Mouse (Mus musculus): Measurements from ENCODE around the gene Rpap1.
A peak's percentile ranks its signal among the peaks of the same experiment; 100 is the strongest.

Rpap1 gene

GRCm38 (mm10) chr2:119799181-119799960, 12.0 kb upstream of the Rpap1 start:
- DNase-seq (ENCODE audit: low spot score) = peak; percentile 66

GRCm38 (mm10) chr2:119798246-119798927, 11.1 kb upstream of the Rpap1 start:
- peak; percentile 73 for DNase-seq (ENCODE audit: low spot score)

GRCm38 (mm10) chr2:119797279-119797783, 10.0 kb upstream of the Rpap1 start, which contains the start of gene Tyro3:
Gene Tyro3, plus strand, starts transcription at chr2:119797733.
- no peak for DNase-seq (ENCODE audit: low spot score)

GRCm38 (mm10) chr2:119789996-119790395, 2.7 kb upstream of the Rpap1 start:
- no peak for DNase-seq (ENCODE audit: low spot score)

- no peak for DNase-seq (ENCODE audit: low spot score)
These were observed 20.1 kb downstream of the Rpap1 start for GRCm38 (mm10) chr2:119767246-119767645.

GRCm38 (mm10) chr2:119763924-119764323, 23.4 kb downstream of the Rpap1 start:
- DNase-seq (ENCODE audit: low spot score) = no peak

GRCm38 (mm10) chr2:119762276-119762675, 25.1 kb downstream of the Rpap1 start:
- no peak for DNase-seq (ENCODE audit: low spot score)

- no peak for DNase-seq (ENCODE audit: low spot score)
These were observed 27.1 kb downstream of the Rpap1 start, which contains the start of gene Ltk for GRCm38 (mm10) chr2:119760251-119760650. Gene Ltk, minus strand, starts transcription at chr2:119760431.

- no peak for DNase-seq (ENCODE audit: low spot score)
These were observed 28.2 kb downstream of the Rpap1 start for GRCm38 (mm10) chr2:119758844-119759835.

- no peak for DNase-seq (ENCODE audit: low spot score)
These were observed 29.1 kb downstream of the Rpap1 start for GRCm38 (mm10) chr2:119758101-119758843.

GRCm38 (mm10) chr2:119757601-119758100, 29.7 kb downstream of the Rpap1 start:
- no peak for DNase-seq (ENCODE audit: low spot score)

- DNase-seq (ENCODE audit: low spot score) = no peak
These were observed 38.1 kb downstream of the Rpap1 start for GRCm38 (mm10) chr2:119749260-119749659.

- DNase-seq (ENCODE audit: low spot score) = no peak
These were observed 39.8 kb downstream of the Rpap1 start for GRCm38 (mm10) chr2:119747554-119747953.

GRCm38 (mm10) chr2:119745281-119745680, 42.1 kb downstream of the Rpap1 start:
- no peak for DNase-seq (ENCODE audit: low spot score)

GRCm38 (mm10) chr2:119744163-119745111, 42.9 kb downstream of the Rpap1 start:
- DNase-seq (ENCODE audit: low spot score) = peak; percentile 36

- DNase-seq (ENCODE audit: low spot score) = no peak
These were observed 43.6 kb downstream of the Rpap1 start for GRCm38 (mm10) chr2:119743808-119744162.

- DNase-seq (ENCODE audit: low spot score) = no peak
These were observed 44.0 kb downstream of the Rpap1 start for GRCm38 (mm10) chr2:119743176-119743807.

- DNase-seq (ENCODE audit: low spot score) = peak; percentile 49
These were observed 44.7 kb downstream of the Rpap1 start for GRCm38 (mm10) chr2:119742461-119743175.

All from testis, postnatal 14 days (tissue).